Mouse (Mus musculus) limb, embryonic 12.5 days (tissue): ENCODE measurements around the gene Bola3. TPM values are rescaled to one million over a fixed set of nuclear protein-coding genes. Genes with fewer than 3 reads are reported as not detected.

Source experiments
- ATAC-seq: fragments of 200-750 bp; cut with Nextera tagmentation; 2 replicates; pipeline ENCODE4 v1.8.0; 2017; ENCODE audit warnings: low read depth, moderate TSS enrichment; ENCODE audit not compliant: insufficient number of reproducible peaks, insufficient read depth, low FRiP score, low TSS enrichment
- H3K27ac ChIP-seq: fragments of 300-500 bp; sonication (generic); 2 replicates; pipeline ENCODE4 v1.5.1; 2016; ENCODE audit warnings: mild to moderate bottlenecking, moderate library complexity
- H3K27me3 ChIP-seq: fragments of 300-500 bp; sonication (generic); 2 replicates; pipeline ENCODE4 v1.6.1; 2016; ENCODE audit warnings: mild to moderate bottlenecking, moderate library complexity
- H3K36me3 ChIP-seq: fragments of 300-500 bp; sonication (generic); 2 replicates; pipeline ENCODE4 v1.6.1; 2016; ENCODE audit warnings: mild to moderate bottlenecking, moderate library complexity
- H3K4me1 ChIP-seq: fragments of 300-500 bp; sonication (generic); replicated peaks from 2 replicates; pipeline ENCODE4 v1.6.1; 2016
- H3K4me2 ChIP-seq: fragments of 300-500 bp; sonication (generic); 2 replicates; pipeline ENCODE4 v1.6.1; 2016; ENCODE audit warnings: mild to moderate bottlenecking, moderate library complexity
- H3K4me3 ChIP-seq: fragments of 300-500 bp; sonication (generic); replicated peaks from 2 replicates; pipeline ENCODE4 v1.5.1; 2016; ENCODE audit warnings: mild to moderate bottlenecking
- H3K9ac ChIP-seq: fragments of 300-500 bp; sonication (generic); replicated peaks from 2 replicates; pipeline ENCODE4 v1.6.1; 2016; ENCODE audit warnings: mild to moderate bottlenecking, moderate library complexity
- H3K9me3 ChIP-seq: fragments of 300-500 bp; sonication (generic); 2 replicates; pipeline ENCODE4 v1.6.1; 2016; ENCODE audit warnings: mild to moderate bottlenecking, moderate library complexity
- WGBS: fragments of 180-500 bp; shearing (Covaris S2); methylation state at CpG from one replicate; pipeline ENCODE4 v1.1.7; 2016; 5-methylcytosine and 5-hydroxymethylcytosine counted together
- polyA plus RNA-seq: library from polyadenylated mRNA; unstranded; fragments of >200 nt; fragmentation: Nextera tagmentation; extraction: Ambion mirVana; gene quantifications from 2 replicates; pipeline ENCODE4 v1.2.1, GENCODE M21; 2016

Gene Bola3
- polyA plus RNA-seq, 1 experiment from 2014 or later, result 140 TPM

GRCm38 (mm10) chr6:83349274-83349958 lies 469 bp downstream of the Bola3 start:
- H3K36me3 ChIP-seq, result peaks cover 32% of the 10 kb centered on the region
- under 1% methylated on average over 53 of the region's 53 CpGs for WGBS

DNA sequence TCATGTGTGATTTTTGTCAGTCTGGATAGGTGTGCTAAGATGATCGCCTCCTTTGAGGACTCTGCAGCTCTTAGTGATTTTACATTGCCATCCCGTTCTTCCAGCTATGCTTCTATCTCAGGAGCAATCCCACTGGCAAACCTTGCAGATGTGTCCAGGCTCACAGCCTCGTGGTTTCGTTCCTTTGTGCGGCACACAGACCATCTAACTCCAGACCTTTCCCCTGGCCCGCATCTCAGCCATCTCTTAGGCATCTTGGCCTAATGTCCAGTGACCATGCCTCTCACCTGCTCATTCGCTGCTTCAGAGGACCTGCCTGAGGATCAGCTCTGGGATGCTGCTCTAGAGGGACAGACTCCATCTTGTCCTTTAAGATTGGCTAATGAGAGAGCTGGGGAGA lies 1.2 kb downstream of the Bola3 start:
- H3K27ac ChIP-seq, result no peak overlapping the region
- H3K27me3 ChIP-seq, result no peaks in the 10 kb centered on the region
- peak overlapping the region; percentile 90 for H3K9ac ChIP-seq
- no peaks in the 10 kb centered on the region for H3K9me3 ChIP-seq
- H3K4me3 ChIP-seq, result peak overlapping the region; percentile 89
- peaks cover 14% of the 10 kb centered on the region for H3K4me1 ChIP-seq
- peaks cover 39% of the 10 kb centered on the region for H3K36me3 ChIP-seq
- no peak for ATAC-seq
- H3K4me2 ChIP-seq, result peak overlapping the region; percentile 88
- 83% methylated on average over 7 of the region's 7 CpGs for WGBS

More at GRCm38 (mm10) chr6:83349274-83349958, 469 bp downstream of the Bola3 start:
- ATAC-seq, result peak; percentile 92
- H3K27me3 ChIP-seq, result no peaks in the 10 kb centered on the region
- peak overlapping the region; percentile 89 for H3K4me3 ChIP-seq
- peak overlapping the region; percentile 90 for H3K9ac ChIP-seq
- peaks cover 14% of the 10 kb centered on the region for H3K4me1 ChIP-seq
- peak overlapping the region; percentile 67; the same call in 1 of the 2 replicates for H3K27ac ChIP-seq
- H3K4me2 ChIP-seq, result peak overlapping the region; percentile 88
- no peaks in the 10 kb centered on the region for H3K9me3 ChIP-seq

GRCm38 (mm10) chr6:83350851-83351405 lies 2.0 kb downstream of the Bola3 start:
- Histone ChIP-seq H3K9ac (no peak overlapping the region), H3K4me3 (no peak overlapping the region), H3K9me3 (no peaks in the 10 kb centered on the region), H3K27ac (no peak overlapping the region), H3K36me3 (peaks cover 47% of the 10 kb centered on the region), H3K4me2 (0 out of 2 replicates have a peak overlapping the region, but pooled peaks have one; percentile 88), H3K27me3 (no peaks in the 10 kb centered on the region), H3K4me1 (peaks cover 14% of the 10 kb centered on the region)
- ATAC-seq, result no peak
- 88% methylated on average over 16 of the region's 16 CpGs for whole genome bisulfite sequencing

GRCm38 (mm10) chr6:83351490-83352160 lies 2.7 kb downstream of the Bola3 start:
- Histone ChIP-seq H3K9ac (no peak overlapping the region), H3K9me3 (no peaks in the 10 kb centered on the region), H3K4me3 (no peak overlapping the region), H3K4me2 (no peak overlapping the region), H3K36me3 (peaks cover 48% of the 10 kb centered on the region), H3K27me3 (no peaks in the 10 kb centered on the region), H3K4me1 (peaks cover 14% of the 10 kb centered on the region), H3K27ac (0 out of 2 replicates have a peak overlapping the region, but pooled peaks have one; percentile 12)
- ATAC-seq, result no peak
- WGBS, result 83% methylated on average over 7 of the region's 7 CpGs

DNA sequence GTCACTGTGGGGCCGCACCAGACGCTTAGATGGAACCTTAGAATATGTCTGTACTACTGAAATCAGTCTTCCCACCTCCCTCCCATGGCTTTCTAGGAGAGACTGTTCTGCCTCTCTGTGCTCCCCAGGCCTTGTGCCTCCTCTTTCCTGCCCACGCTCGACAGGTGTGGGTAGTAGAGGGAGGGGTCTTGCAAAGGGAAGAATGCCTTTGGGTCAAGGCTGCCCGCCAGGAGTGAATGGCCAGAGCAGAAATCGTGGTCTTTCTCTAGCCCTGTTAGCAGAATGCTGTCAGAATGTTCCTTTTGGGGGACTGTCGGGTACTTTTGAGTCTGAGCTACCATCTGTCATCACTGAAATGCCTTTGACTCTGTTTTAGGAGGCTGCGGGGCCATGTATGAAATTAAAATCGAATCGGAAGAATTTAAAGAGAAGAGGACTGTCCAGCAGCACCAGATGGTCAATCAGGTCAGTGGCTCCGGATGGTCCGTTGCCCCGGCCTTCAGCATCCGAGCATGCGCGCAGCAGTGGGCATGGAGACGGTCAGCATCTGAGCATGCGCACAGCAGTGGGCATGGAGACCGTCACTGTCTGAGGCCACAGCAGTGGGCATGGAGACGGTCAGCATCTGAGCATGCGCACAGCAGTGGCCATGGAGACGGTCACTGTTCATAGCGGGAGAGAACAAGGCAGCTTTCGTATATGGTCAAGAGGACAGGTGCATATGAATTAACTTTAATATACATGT lies 3.9 kb downstream of the Bola3 start:
- Histone ChIP-seq H3K27ac (no peak overlapping the region), H3K27me3 (no peaks in the 10 kb centered on the region), H3K4me2 (no peak overlapping the region), H3K4me3 (no peak overlapping the region), H3K36me3 (peaks cover 47% of the 10 kb centered on the region), H3K9ac (no peak overlapping the region), H3K4me1 (peaks cover 14% of the 10 kb centered on the region), H3K9me3 (no peaks in the 10 kb centered on the region)
- 93% methylated on average over 24 of the region's 24 CpGs for WGBS
- no peak for ATAC-seq

DNA sequence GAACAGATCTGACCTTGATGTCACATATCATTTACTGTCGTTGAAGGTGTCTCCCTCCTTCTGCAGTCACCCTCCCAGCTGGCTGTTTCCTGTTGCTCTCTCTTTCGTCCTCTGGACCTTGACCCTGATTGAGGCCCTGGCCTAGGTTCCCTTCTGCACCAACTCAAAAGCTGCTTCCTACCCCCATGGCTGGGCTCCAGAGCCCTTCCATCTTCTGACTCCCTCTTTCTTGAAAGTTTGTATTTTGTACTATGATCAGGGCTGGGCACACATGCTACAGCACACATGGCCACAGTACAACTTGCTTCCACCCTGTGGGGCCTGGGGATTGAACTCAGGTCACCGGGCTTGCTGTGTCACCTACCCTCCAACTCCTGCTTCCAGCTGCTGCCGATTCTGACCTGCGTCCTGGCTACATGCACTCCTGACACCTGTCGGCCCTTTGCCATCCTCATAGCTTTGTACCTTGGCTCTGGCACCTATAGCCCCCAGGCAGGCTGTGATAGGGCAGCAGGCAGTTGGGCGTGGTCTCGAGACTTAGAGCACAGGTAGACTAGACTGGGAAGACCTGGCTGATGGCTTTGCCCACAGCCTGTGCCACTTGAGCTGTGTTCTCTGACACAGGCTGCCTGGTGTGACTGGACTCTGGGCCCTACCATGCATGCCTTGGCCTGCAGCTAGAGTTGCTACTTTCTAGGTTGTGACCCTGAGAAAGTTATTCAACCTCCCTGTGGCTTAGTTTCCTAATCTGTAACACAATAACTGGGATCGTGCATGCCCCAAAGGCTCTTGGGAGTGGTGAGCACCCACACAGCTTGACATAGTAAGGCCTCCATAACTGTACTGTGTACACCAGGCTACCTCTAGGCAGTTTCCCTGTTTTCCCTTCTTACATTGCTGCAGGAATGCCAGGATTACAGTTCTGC lies 6.2 kb downstream of the Bola3 start:
- WGBS, result 81% methylated on average over 9 of the region's 9 CpGs
- Histone ChIP-seq H3K9ac (0 out of 2 replicates have a peak overlapping the region, but pooled peaks have one; percentile 27), H3K36me3 (peaks cover 68% of the 10 kb centered on the region), H3K27me3 (no peaks in the 10 kb centered on the region), H3K4me2 (no peak overlapping the region), H3K9me3 (no peaks in the 10 kb centered on the region), H3K4me1 (peaks cover 4% of the 10 kb centered on the region), H3K27ac (no peak overlapping the region), H3K4me3 (no peak overlapping the region)
- no peak for ATAC-seq

GRCm38 (mm10) chr6:83356569-83357138 lies 7.7 kb downstream of the Bola3 start:
- peak; percentile 28; the same call in 1 of the 2 replicates for ATAC-seq
- no peaks in the 10 kb centered on the region for H3K9me3 ChIP-seq
- H3K4me3 ChIP-seq, result no peak overlapping the region
- no peak overlapping the region for H3K27ac ChIP-seq
- 26% methylated on average over 7 of the region's 7 CpGs for WGBS
- peaks cover 79% of the 10 kb centered on the region for H3K36me3 ChIP-seq
- no peaks in the 10 kb centered on the region for H3K4me1 ChIP-seq
- H3K9ac ChIP-seq, result no peak overlapping the region
- no peak overlapping the region for H3K4me2 ChIP-seq
- H3K27me3 ChIP-seq, result no peaks in the 10 kb centered on the region

DNA sequence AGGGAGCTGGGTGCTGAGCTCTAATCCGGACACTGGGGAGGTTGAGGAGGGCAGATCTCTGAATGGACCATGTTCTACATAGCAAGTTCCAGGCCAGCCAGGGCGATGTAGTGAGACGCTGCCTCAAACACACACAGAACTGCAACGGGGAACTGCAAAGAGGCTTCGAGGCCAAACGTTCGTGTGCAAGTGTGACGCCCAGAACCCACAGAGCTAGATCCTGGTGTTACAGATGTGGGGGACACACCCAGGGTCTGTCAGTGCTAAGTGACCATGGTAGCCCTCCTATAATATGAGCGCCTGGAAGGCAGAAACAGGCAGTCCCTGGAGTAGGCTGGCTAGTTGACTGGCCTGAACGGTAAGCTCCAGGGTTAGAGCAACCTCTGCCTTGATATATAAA lies 8.5 kb downstream of the Bola3 start:
- Histone ChIP-seq H3K9me3 (no peaks in the 10 kb centered on the region), H3K4me1 (no peaks in the 10 kb centered on the region), H3K4me3 (no peak overlapping the region), H3K36me3 (peaks cover 83% of the 10 kb centered on the region), H3K27me3 (no peaks in the 10 kb centered on the region), H3K4me2 (no peak overlapping the region), H3K27ac (0 out of 2 replicates have a peak overlapping the region, but pooled peaks have one; percentile 12), H3K9ac (no peak overlapping the region)
- 93% methylated on average over 10 of the region's 10 CpGs for WGBS
- ATAC-seq, result no peak

DNA sequence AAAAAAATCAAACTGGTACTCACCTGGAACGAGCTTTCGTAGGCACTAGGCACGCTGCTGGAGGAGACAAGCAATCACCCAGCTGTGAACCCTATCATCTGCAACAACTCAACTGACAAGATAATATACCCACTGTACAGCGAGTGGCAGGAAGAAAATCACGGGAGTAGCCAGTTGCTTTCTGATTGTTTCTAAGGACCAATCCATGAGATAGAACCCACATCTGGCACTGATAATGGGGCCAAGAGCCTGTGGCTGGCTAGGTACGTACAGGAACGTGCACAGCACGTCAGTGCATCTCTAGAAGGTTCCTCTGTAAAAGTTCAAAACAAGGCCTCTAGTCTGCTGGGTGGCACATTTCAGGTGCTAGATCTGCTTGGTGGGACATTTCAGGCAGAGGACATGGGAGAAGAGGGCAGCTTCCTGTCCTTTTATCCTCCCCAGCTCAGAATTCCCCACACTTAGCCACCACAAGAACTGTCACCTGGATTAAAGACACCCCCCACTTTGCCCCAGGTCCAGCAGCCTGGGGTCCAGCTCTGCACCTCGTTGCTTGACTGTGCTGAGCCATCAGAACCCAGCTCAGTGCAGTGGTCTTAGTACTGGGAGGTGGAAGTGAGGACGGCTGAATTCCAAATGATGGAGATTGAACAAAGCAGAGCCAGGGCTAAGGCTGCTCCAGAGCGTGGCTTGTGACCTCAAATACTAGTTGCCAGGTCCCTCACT lies 12.7 kb downstream of the Bola3 start:
- no peak for ATAC-seq
- H3K36me3 ChIP-seq, result peaks cover 75% of the 10 kb centered on the region
- no peaks in the 10 kb centered on the region for H3K9me3 ChIP-seq
- H3K4me3 ChIP-seq, result no peak overlapping the region
- no peaks in the 10 kb centered on the region for H3K27me3 ChIP-seq
- no peaks in the 10 kb centered on the region for H3K4me1 ChIP-seq
- WGBS, result 77% methylated on average over 11 of the region's 11 CpGs
- no peak overlapping the region for H3K4me2 ChIP-seq
- H3K27ac ChIP-seq, result 0 out of 2 replicates have a peak overlapping the region, but pooled peaks have one; percentile 12
- no peak overlapping the region for H3K9ac ChIP-seq
